Mouse (Mus musculus) fibroblast of lung, adult 2 months (primary cell): ENCODE data around the gene Specc1.

ENCODE experiments used
- DNase-seq: peaks from one replicate; pipeline ENCODE4 v3.0.0-alpha.2; 2011; ENCODE audit warnings: low read depth

The Specc1 gene

DNA sequence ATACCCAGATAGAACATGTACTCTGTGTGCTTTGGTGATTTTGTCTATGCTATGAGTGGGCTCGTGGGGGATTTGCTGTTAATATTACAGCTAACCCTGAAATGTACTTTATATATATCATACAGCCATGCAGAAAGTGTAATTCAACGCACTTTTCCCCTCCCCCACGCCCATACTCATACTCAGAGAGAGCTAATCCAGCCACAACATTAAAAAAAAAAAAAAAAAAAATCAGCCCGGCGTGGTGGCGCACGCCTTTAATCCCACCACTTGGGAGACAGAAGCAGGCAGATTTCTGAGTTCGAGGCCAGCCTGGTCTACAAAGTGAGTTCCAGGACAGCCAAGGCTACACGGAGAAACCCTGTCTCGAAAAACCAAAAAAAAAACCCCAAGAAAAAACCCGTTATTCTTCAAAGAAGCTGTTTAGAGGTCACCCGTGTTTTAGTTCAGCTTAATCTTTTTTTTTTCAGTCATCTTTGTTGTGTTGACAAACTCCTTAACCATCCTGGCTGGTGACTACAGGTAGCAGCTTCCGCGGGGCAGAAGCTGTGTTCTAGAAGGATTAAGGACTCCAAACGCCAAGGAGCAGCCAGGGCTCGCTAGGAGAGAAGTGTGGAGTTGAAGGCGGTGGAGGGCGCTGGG, 291.3 kb downstream of the Specc1 start:
- no peak for DNase-seq

DNA sequence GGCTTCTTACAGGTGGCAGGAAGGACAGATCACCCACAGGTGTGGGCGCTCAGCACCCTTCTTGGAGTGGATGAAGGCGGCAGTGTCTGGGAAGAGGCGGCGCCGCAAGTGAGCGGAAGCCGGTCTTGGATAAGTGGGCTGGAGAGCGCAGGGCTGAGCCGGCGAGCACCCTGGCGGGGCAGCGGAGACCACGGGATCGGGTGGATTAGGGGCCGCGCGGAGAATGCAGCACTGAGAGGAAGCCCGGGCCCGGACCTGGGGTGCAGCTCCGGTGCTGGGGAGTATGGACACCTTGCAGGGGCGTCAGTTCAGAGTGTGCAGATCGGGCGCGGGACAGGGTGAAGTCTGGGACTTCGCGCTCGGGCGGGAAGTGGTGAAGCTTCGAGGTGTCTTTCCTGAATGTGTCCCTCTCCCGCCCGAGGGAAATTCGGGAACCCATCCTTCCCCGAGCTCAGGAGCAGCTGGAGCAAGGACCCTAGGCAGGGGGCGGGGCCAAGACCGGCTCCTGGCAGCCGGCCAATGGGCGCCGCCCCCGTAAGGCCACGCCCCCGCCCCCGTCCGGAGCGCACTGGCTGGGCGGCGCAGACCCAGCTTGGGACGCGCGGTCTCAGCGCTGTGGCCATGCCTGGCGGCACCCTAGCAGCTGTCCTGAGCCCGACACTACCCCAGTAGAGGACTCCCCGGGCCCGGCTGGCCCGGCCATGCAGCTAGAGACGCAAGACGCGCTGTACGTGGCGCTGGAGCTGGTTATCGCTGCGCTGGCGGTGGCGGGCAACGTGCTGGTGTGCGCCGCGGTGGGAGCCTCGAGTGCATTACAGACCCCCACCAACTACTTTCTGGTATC, 292.1 kb downstream of the Specc1 start, which contains the start of gene Adora2b:
Gene Adora2b (plus strand): TSS at position 584 of the 844 bp plus-strand sequence.
- no peak for DNase-seq

DNA sequence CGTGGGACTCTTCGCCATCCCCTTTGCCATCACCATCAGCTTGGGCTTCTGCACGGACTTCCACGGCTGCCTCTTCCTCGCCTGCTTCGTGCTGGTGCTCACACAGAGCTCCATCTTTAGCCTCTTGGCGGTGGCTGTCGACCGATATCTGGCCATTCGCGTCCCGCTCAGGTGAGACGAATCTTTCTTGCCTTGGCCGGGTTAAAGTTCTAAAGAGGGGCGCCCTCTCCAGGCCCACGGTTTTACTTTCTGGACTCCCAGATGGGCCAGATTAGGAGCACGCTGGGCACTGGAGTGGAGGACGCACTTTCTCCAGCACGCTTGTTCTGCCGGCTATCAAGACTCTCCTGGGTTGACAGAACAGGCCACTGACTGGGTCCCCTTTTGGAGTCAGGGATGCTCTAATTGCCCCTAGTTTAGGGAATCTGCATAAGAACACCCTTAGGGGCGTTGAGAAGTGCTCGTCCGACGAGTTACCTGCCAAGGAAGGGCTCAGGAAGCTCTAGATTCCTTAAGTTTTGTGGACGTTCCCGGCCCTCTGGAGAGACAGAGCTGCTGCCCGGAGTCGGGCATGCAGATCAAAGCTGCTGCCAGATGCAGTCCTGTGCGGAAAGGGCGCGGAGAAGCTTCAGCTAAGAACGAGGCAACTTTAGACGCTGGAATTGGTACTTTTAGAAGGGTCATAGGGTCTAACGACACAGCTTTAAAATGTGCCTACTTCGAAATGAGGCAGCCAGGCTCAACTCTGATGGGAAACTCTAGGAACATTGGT, 292.9 kb downstream of the Specc1 start:
- no peak for DNase-seq

DNA sequence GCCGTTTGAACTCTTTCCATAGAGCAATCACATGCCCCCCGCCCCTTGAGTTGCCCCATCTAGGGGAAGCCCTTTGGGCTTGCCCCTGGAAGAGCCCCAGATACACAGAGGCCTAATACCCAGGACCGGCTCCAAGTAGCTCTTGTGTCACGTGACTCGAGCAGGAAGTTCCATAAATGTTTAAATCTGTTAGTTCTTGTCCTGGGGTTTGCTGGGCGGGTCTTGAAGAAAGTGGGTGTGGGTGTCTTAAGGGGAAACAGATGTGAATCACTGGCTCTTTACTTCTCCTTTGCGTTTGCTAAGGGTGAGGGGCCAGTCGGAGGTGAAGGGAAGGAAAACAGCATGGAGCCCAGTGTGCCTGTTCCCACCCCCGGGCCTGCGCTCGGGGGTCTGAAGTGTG, 294.5 kb downstream of the Specc1 start:
- no peak for DNase-seq

DNA sequence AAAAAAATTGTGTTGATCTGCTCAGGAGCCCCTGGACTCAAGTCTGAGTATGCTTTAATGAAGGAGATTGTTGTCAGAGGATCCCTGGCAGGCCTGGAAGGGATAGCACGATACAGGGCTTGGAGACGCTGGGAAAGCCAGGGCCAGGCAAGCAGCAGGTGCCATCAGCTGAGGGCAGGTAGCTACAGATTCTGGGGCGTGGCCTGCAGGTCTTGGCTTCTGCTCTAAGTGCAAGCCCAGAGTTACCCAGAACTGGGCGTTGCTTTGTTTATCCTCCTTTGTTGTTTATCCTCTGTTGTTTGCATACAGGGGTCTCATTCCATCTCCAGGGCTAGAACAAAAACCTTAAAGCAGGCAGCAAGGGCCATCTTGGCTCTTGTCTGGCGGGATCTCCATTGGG, 296.8 kb downstream of the Specc1 start:
- no peak for DNase-seq

DNA sequence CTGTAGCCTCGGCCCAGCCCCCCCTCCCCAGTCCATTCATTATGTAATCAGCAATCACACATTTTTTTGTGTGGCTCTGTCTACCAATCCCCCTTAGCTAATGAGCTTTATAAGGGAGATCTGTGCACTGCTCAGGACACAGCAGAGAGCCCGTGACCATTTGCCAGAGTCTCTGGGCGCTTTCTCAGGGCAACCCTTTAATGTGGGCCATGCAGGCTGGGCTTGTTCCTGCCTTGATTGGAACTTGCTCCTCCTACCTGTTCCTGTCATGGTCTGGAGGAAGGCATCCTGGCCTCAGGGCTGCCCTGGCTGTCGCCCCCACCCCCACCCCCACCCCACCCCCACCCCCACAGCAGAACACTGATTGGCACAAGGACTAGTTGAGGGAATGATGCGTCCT, 302.7 kb downstream of the Specc1 start:
- DNase-seq = no peak

DNA sequence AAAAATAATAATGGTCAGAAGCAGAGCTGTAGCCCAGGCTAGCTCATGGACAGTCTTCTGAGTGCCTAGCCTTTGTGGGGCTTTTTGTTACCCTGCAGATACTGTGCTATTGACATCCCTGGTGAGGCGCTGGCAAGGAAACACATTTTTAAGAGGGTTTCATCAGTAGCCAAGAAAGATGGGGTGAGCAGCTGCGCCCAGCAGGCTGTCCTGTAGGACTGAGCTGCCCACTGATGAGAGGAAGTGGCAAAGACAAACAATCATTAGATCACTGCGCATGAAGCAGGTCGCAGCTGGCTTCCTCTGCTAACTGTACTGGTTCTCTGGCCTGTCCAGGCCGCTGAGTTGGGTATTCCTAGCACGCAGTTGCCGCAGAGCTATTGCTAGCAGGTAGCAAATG, 307.0 kb downstream of the Specc1 start:
- no peak for DNase-seq

DNA sequence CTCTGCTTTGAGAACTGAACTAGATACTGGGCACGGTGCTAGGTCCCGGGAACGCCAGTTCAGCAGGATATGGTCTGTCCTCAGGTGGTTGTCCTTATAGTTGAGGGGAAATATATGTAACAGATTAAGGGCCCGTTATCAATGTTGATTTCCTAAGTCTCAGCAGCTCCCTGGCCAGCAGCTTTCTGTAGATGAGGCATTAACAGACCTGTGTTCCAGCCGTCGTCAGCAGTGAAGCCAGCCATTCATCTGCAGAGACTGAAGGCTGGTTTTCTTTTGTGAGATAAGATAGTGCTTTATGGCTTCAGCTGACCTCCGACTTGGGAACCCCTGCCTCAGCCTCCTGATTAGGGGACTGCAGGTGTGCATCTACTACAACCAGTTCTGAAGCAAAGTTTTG, 307.5 kb downstream of the Specc1 start:
- DNase-seq = no peak

DNA sequence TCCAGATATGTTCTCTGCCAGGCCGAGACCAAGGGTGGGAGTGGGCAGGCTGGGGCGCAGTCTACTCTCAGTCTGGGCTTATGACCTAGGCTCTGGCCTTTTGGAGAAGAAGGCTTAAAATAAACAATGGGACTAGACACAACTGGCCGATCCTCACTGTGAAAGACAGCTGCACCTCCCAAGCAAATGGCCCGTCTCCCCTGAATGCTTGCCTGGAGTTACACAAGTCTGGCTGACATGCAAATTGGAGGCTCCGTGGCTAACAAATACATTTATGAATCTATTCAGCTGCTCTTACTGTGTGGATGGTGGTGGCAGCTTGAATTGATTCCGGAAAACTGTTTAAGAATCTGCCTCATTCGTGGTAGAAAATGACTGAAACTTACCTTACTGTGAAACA, 309.1 kb downstream of the Specc1 start:
- no peak for DNase-seq

DNA sequence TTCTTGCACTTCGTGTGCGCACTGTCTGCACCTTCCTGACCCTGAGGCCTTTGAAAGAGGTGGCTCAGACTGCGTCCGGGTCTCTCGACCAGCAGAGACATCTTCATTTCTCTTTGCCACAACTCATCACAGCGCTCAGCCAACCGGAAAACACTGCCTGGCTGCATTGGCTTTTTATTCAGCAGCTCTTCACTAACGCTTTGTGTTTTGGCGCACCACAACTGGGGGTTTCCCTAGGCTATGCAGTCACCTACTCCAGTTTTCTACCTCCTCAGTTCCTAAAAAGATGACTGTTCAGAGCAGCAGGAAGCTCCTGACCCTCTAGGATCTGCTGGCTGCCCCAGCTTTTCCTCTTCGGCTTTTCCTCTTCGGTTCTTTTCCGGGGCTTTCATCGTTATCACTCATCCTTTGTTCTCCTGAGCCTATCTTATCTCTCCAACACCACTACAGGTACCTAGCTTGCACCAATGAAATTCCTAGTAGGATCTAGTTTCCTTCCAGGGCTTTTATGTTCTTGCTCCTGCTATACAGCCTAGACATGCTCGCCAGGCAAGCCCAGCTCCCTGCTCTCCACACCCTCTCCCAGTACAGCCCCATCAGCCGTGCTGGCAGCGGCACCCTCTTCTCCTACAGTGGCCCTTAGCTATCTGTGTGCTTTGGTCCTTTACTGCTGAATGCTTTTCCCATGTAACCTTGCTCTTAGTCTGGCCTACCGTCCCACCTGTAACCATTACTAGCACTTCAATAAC, 310.1 kb downstream of the Specc1 start:
- no peak for DNase-seq

DNA sequence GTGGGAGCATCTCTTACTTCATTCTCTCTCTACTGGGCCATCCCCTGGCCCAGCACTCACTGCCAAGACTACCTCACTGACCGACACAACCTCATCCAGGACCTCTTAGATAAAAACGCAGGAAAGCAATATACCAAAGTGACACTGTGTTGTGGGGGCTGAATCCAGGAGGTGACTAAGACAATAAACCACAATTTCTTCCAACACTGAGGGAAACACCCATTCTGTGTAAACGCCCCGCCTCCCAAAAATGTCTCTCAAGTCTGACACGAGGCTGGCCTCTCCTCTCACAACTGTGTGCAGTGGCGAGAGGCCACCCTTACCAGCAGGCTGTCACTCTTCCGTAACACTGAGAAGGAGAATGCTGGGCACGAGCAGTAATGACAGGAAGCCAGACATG, 311.8 kb downstream of the Specc1 start:
- no peak for DNase-seq

DNA sequence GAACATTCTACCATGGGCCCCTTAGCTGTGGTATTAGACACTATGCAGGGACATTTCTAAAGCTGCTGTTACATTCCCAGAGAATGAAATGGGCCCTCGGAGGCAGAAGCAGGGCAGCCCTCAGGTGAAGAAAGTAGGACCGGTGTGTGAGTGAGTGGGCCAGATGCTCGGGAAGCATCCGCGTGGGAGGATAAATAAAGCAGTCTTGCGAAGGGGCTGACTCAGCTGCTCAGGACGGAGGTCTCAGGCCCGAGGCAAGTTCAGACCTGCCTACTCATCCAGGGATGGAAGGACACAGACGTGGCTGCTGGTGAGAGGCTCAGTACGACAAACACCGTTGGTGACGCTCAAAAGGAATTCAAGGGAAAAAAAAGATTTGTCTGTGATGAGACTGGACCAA, 312.5 kb downstream of the Specc1 start:
- DNase-seq = no peak

DNA sequence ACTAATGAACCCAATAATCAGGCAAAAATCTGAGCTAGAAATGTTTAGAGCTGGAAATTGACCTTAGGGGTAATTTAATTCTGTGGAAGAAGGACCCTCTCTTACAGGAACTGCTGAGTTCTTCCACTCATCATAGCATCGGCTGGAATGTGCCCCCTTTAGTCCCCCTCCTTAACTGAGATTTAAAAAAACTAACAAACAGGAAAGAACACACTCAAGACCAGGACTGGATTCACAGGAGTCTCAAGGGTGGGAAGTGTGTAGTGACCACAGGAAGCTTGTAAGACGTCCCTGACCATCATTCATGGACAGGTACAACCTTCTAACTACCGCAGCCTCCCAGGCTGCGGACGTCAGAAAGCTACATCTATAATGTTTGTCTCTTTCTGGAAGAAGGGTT, 314.3 kb downstream of the Specc1 start:
- no peak for DNase-seq
